Mouse (Mus musculus) intestine, postnatal 0 days (tissue): ENCODE results near the gene Gtpbp4. TPM values are rescaled to one million over a fixed set of nuclear protein-coding genes. Genes with fewer than 3 reads are reported as not detected.
"Not testable (repeated sequence)": the region's sequence is repeated elsewhere in the genome, so short reads cannot be mapped to it uniquely, and the experiment has no call there.

Experiments used
- ATAC-seq: fragments of 200-750 bp; cut with Nextera tagmentation; 2 replicates; pipeline ENCODE4 v1.8.0; 2017; ENCODE audit warnings: mild to moderate bottlenecking, moderate TSS enrichment, moderate library complexity
- H3K27ac ChIP-seq: fragments of 300-500 bp; sonication (generic); 2 replicates; pipeline ENCODE4 v1.5.1; 2014; ENCODE audit warnings: mild to moderate bottlenecking, low read depth, low read length, moderate library complexity
- H3K27me3 ChIP-seq: fragments of 300-500 bp; sonication (generic); replicated peaks from 2 replicates; pipeline ENCODE4 v1.6.1; 2014; ENCODE audit warnings: low read length, mixed read lengths; ENCODE audit not compliant: control insufficient read depth, insufficient read depth
- H3K36me3 ChIP-seq: fragments of 300-500 bp; sonication (generic); 2 replicates; pipeline ENCODE4 v1.6.1; 2014; ENCODE audit warnings: mild to moderate bottlenecking, moderate library complexity; ENCODE audit not compliant: control insufficient read depth, insufficient read depth
- H3K4me1 ChIP-seq: fragments of 300-500 bp; sonication (generic); replicated peaks from 2 replicates; pipeline ENCODE4 v1.6.1; 2014; ENCODE audit warnings: antibody characterized with exemption, low read length, mixed read lengths; ENCODE audit not compliant: control insufficient read depth, insufficient read depth
- H3K4me2 ChIP-seq: fragments of 300-500 bp; sonication (generic); replicated peaks from 2 replicates; pipeline ENCODE4 v1.6.1; 2014; ENCODE audit warnings: low read depth, mild to moderate bottlenecking, moderate library complexity
- H3K4me3 ChIP-seq: fragments of 300-500 bp; sonication (generic); 2 replicates; pipeline ENCODE4 v1.5.1; 2014; ENCODE audit warnings: low read depth, low read length
- H3K9ac ChIP-seq: fragments of 300-500 bp; sonication (generic); 2 replicates; pipeline ENCODE4 v1.6.1; 2014; ENCODE audit warnings: mild to moderate bottlenecking, low read depth, low read length
- H3K9me3 ChIP-seq: fragments of 300-500 bp; sonication (generic); 2 replicates; pipeline ENCODE4 v1.6.1; 2016; ENCODE audit warnings: mixed run types; ENCODE audit not compliant: control insufficient read depth
- CTCF ChIP-seq: sonication (generic); IDR thresholded peaks from 2 replicates; pipeline ENCODE4 v1.5.1; 2016; ENCODE audit warnings: low read depth, mild to moderate bottlenecking, control low read depth, antibody characterized with exemption, moderate library complexity
- WGBS: fragments of 180-500 bp; shearing (Covaris S2); extraction: QIAGEN DNeasy Blood & Tissue Kit; methylation state at CpG from one replicate; pipeline ENCODE4 v1.1.7; 2014; 5-methylcytosine and 5-hydroxymethylcytosine counted together
- polyA plus RNA-seq: library from polyadenylated mRNA; unstranded; fragments of >200 nt; fragmentation: Nextera tagmentation; extraction: Ambion mirVana; gene quantifications from 2 replicates; pipeline ENCODE4 v1.2.1, GENCODE M21; 2015

The Gtpbp4 gene
- polyA plus RNA-seq, 1 experiment from 2014 or later, result 28.8 TPM

GRCm38 (mm10) chr13:9014431-9014830 is 18.5 kb upstream of the Gtpbp4 start:
- Histone ChIP-seq H3K9ac (no peak overlapping the region), H3K4me2 (no peak overlapping the region), H3K4me3 (no peak overlapping the region), H3K9me3 (no peaks in the 10 kb centered on the region), H3K27me3 (no peaks in the 10 kb centered on the region), H3K36me3 (no peaks in the 10 kb centered on the region), H3K27ac (no peak overlapping the region), H3K4me1 (no peaks in the 10 kb centered on the region)
- 25% methylated on average over 3 of the region's 3 CpGs for WGBS
- no peak for TF ChIP-seq CTCF
- peak; percentile 45 for ATAC-seq

GRCm38 (mm10) chr13:9013483-9013882 is 17.6 kb upstream of the Gtpbp4 start:
- no peak overlapping the region for H3K27ac ChIP-seq
- H3K4me3 ChIP-seq, result no peak overlapping the region
- WGBS, result 67% methylated on average over 1 of the region's 1 CpGs

GRCm38 (mm10) chr13:9011596-9012350 is 15.9 kb upstream of the Gtpbp4 start:
- Histone ChIP-seq H3K36me3 (no peaks in the 10 kb centered on the region), H3K27ac (no peak overlapping the region), H3K4me1 (no peaks in the 10 kb centered on the region), H3K9ac (no peak overlapping the region), H3K27me3 (no peaks in the 10 kb centered on the region), H3K4me2 (no peak overlapping the region), H3K9me3 (no peaks in the 10 kb centered on the region), H3K4me3 (no peak overlapping the region)
- TF ChIP-seq CTCF, result no peak
- 68% methylated on average over 12 of the region's 12 CpGs for WGBS
- peak; percentile 97 for ATAC-seq

More at GRCm38 (mm10) chr13:9013483-9013882, 17.6 kb upstream of the Gtpbp4 start:
- Histone ChIP-seq H3K9ac (no peak overlapping the region), H3K4me1 (no peaks in the 10 kb centered on the region), H3K9me3 (no peaks in the 10 kb centered on the region), H3K36me3 (no peaks in the 10 kb centered on the region), H3K27me3 (no peaks in the 10 kb centered on the region), H3K4me2 (no peak overlapping the region)
- TF ChIP-seq CTCF, result no peak
- ATAC-seq, result no peak

DNA sequence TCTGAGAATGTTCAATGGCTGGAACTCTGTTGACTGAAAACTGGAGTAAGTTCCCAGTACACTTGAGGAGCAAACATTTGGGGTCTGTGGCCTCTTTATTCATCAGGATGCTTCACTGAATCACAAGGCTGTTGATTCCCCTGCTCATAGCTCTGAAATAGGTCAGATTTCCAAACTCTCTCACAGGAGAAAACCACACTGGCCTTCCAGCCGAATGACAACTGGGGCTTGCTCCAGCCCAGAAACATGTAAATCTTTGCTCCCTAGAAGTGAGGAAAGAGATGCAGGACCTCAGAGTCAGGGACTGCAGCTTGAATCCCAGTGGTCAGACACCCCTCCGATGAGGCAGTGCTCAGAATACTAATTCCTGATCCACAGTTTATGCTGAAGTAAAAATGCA is 7.4 kb upstream of the Gtpbp4 start:
- WGBS, result 78% methylated on average over 2 of the region's 2 CpGs
- H3K27ac ChIP-seq, result no peak overlapping the region
- no peaks in the 10 kb centered on the region for H3K36me3 ChIP-seq
- ATAC-seq, result no peak
- no peak overlapping the region for H3K4me3 ChIP-seq
- H3K27me3 ChIP-seq, result no peaks in the 10 kb centered on the region
- H3K4me2 ChIP-seq, result no peak overlapping the region
- no peak overlapping the region for H3K9ac ChIP-seq
- H3K9me3 ChIP-seq, result no peaks in the 10 kb centered on the region
- no peaks in the 10 kb centered on the region for H3K4me1 ChIP-seq
- TF ChIP-seq CTCF, result no peak

DNA sequence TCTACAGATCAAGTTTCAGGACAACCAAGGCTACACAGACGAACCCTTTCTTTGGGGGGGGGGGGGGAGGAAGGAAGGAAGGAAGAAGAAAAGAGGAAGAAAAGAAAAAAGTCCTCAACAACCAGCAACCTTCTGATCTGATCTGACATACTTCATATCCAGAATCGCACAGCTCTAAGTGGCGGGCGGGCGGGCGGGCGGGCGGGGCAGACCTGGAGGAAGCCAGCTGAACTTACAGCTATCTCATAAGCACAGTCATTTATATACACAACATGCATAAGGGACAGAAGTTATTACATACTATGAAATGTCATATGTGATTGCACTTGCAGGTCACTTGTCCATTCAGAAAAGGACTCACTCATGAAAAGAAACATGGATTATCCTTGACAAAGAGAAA is 3.6 kb upstream of the Gtpbp4 start:
- TF ChIP-seq CTCF, result no peak
- H3K27ac ChIP-seq, result no peak overlapping the region
- WGBS, result 62% methylated on average over 8 of the region's 8 CpGs
- no peak overlapping the region for H3K4me2 ChIP-seq
- H3K27me3 ChIP-seq, result no peaks in the 10 kb centered on the region
- H3K9me3 ChIP-seq, result no peaks in the 10 kb centered on the region
- no peak overlapping the region for H3K9ac ChIP-seq
- H3K4me1 ChIP-seq, result no peaks in the 10 kb centered on the region
- no peak overlapping the region for H3K4me3 ChIP-seq
- ATAC-seq, result no peak
- H3K36me3 ChIP-seq, result no peaks in the 10 kb centered on the region

DNA sequence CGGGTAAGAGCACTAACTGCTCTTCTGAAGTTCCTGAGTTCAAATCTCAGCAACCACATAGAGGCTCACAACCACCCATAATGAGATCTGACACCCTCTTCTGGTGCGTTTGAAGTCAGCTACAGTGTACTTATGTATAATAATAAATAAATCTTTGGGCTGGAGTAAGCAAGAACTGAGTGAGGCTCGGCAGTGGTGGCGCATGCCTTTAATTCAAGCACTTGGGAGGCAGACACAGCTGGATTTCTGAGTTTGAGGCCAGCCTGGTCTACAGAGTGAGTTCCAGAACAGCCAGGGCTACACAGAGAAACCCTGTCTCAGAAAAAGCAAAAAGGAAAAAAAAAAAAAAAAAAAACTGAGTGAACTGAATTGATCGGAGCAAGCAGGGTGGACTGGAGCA is 1.3 kb upstream of the Gtpbp4 start:
- H3K27me3 ChIP-seq, H3K4me1 ChIP-seq, H3K9me3 ChIP-seq, H3K27ac ChIP-seq, H3K36me3 ChIP-seq, ATAC-seq, H3K4me3 ChIP-seq, H3K4me2 ChIP-seq, H3K9ac ChIP-seq: not testable (repeated sequence)
- whole genome bisulfite sequencing, result 80% methylated on average over 5 of the region's 5 CpGs
